In the genomic region with DNA sequence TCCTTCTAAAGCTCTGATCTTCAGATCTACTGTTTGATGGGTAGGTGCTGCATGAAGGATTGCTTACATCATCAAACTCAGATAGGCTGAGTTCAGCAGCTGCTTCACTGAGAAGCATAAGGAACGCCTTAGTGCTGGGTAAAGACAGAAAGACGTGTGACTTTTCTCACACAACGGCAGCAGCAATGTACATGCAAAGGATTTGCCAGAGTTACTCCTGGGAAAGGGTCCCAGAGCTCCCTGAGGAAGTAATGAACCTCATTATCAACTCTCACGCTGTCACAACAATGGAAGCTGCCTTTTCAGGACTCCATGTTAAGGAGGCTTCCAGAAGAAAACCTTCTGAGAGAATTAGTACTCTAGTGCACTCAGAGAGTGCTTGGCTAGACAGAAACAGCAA, we compare ENCODE assay signal across 24 mouse cellular contexts.
A peak's percentile ranks its signal among the peaks of the same experiment; 100 is the strongest.
DNase-seq lines count a peak whose midpoint lies in the region; ATAC-seq and TF ChIP-seq lines count a peak whose summit lies in the region.
"Had no signal": no experiment of that assay in that cellular context is flagged by ENCODE, and none has a peak within 500 bp of the region (broad histone marks: within the 10 kb centered on the region; RNA-seq: fewer than 3 reads in every experiment).

No protein-coding gene starts in this region.

- H3K27me3 ChIP-seq in forebrain, embryonic 13.5 days: no peaks in the 10 kb centered on the region
- H3K27me3 ChIP-seq in forebrain, embryonic 12.5 days: no peaks in the 10 kb centered on the region
- H3K27me3 ChIP-seq in heart, embryonic 10.5 days (ENCODE audit: insufficient read depth, poor library complexity, severe bottlenecking): no peaks in the 10 kb centered on the region
- H3K27me3 ChIP-seq: embryonic facial prominence, embryonic 12.5 days; embryonic facial prominence, embryonic 15.5 days; heart, embryonic 12.5 days had no signal

- intact Hi-C loops in heart, postnatal 10 days (cut with DNase I): loop anchor here (5.0 kb wide), 1 partner anchor 95 kb away; the partner anchor contains the start of gene Magi3

- peak; percentile 43; the same call in 1 of the 2 replicates for ATAC-seq in forebrain, embryonic 13.5 days
- no peak for ATAC-seq in forebrain, embryonic 12.5 days (ENCODE audit: low FRiP score)
- ATAC-seq: activated CD4-positive, CD25-positive, alpha-beta regulatory T cell, adult 4 months; hindbrain, postnatal 0 days; inflammation-experienced regulatory T-cells, adult 6 months; intestine, embryonic 16.5 days had no signal

- H3K9me3 ChIP-seq in forebrain, embryonic 13.5 days (replicated peaks): no peaks in the 10 kb centered on the region
- H3K9me3 ChIP-seq in forebrain, embryonic 12.5 days: no peaks in the 10 kb centered on the region
- no peaks in the 10 kb centered on the region for H3K9me3 ChIP-seq in heart, embryonic 10.5 days
- H3K9me3 ChIP-seq: embryonic facial prominence, embryonic 12.5 days; embryonic facial prominence, embryonic 15.5 days; heart, embryonic 12.5 days had no signal

- H3K27ac ChIP-seq in forebrain, embryonic 13.5 days: no peak overlapping the region
- no peak overlapping the region for H3K27ac ChIP-seq in forebrain, embryonic 12.5 days
- H3K27ac ChIP-seq in heart, embryonic 10.5 days: peak overlapping the region; percentile 59; the same call in 1 of the 2 replicates
- H3K27ac ChIP-seq: embryonic facial prominence, embryonic 12.5 days; heart, adult 2 months; hindbrain, embryonic 14.5 days; hindbrain, postnatal 0 days had no signal

- no peak overlapping the region for H3K4me2 ChIP-seq in forebrain, embryonic 13.5 days
- no peak overlapping the region for H3K4me2 ChIP-seq in forebrain, embryonic 12.5 days
- H3K4me2 ChIP-seq: embryonic facial prominence, embryonic 12.5 days; embryonic facial prominence, embryonic 15.5 days; heart, embryonic 12.5 days; hindbrain, embryonic 14.5 days had no signal

- no peak for TF ChIP-seq CTCF in brain, embryonic 14.5 days (IDR thresholded peaks at IDR 0.05; ENCODE audit: borderline replicate concordance, extremely low read depth, insufficient read depth, insufficient read length)

- no peaks in the 10 kb centered on the region for H3K36me3 ChIP-seq in forebrain, embryonic 13.5 days (ENCODE audit: poor library complexity, severe bottlenecking)
- H3K36me3 ChIP-seq in forebrain, embryonic 12.5 days (replicated peaks): no peaks in the 10 kb centered on the region
- H3K36me3 ChIP-seq in heart, embryonic 10.5 days: no peaks in the 10 kb centered on the region
- H3K36me3 ChIP-seq: embryonic facial prominence, embryonic 12.5 days; embryonic facial prominence, embryonic 15.5 days; heart, embryonic 12.5 days had no signal

- H3K9ac ChIP-seq in forebrain, embryonic 13.5 days: no peak overlapping the region
- no peak overlapping the region for H3K9ac ChIP-seq in forebrain, embryonic 12.5 days
- H3K9ac ChIP-seq: embryonic facial prominence, embryonic 12.5 days; embryonic facial prominence, embryonic 15.5 days; heart, embryonic 12.5 days; hindbrain, embryonic 14.5 days had no signal

- no peak for TF ChIP-seq POLR2A in brain, embryonic 14.5 days (IDR thresholded peaks at IDR 0.05; ENCODE audit: borderline replicate concordance, extremely low read depth, insufficient read depth, insufficient read length, poor library complexity, severe bottlenecking)

- H3K4me1 ChIP-seq in forebrain, embryonic 13.5 days: peaks cover 22% of the 10 kb centered on the region
- H3K4me1 ChIP-seq in forebrain, embryonic 12.5 days: peaks cover 11% of the 10 kb centered on the region
- H3K4me1 ChIP-seq in heart, embryonic 10.5 days: peaks cover 43% of the 10 kb centered on the region
- H3K4me1 ChIP-seq: embryonic facial prominence, embryonic 15.5 days had no signal

- no peak for DNase-seq in heart, embryonic 10.5 days (ENCODE audit: low spot score)
- no peak for DNase-seq in heart, postnatal 10 days
- peak; percentile 73 for DNase-seq in brain, embryonic 14.5 days (ENCODE audit: low read depth)
- DNase-seq in urinary bladder, adult 18-20 months (ENCODE audit: low spot score in 2 of 2): no peak
- DNase-seq: adrenal gland, adult 8-10 months; adrenal gland, postnatal 25 days; cerebellum, adult 2 months; cerebellum, adult 9-11 months; cerebellum, postnatal 25 days; gastrocnemius, postnatal 10 days; gastrocnemius, postnatal 36 days; heart, adult 2 months; heart, postnatal 36 days; kidney, adult 2 months had no signal

- H3K4me3 ChIP-seq in forebrain, embryonic 13.5 days: no peak overlapping the region
- H3K4me3 ChIP-seq in forebrain, embryonic 12.5 days (replicated peaks): no peak overlapping the region
- H3K4me3 ChIP-seq in heart, embryonic 10.5 days: no peak overlapping the region
- H3K4me3 ChIP-seq: embryonic facial prominence, embryonic 12.5 days; embryonic facial prominence, embryonic 15.5 days; heart, adult 2 months; heart, embryonic 12.5 days had no signal

- WGBS in forebrain, embryonic 13.5 days: 57% methylated on average over 4 of the region's 4 CpGs
- 49% methylated on average over 4 of the region's 4 CpGs for WGBS in forebrain, embryonic 12.5 days
- 63% methylated on average over 4 of the region's 4 CpGs for WGBS in heart, embryonic 10.5 days
